Mouse (Mus musculus) cerebellum, postnatal 25 days (tissue): ENCODE measurements around the gene Gm5142.
A peak's percentile ranks its signal among the peaks of the same experiment; 100 is the strongest.

Experiments
- DNase-seq, 2 experiments: peaks; one replicate each; pipeline ENCODE4 v3.0.0; 2021; ENCODE audit warnings: mixed read lengths in 2 of 2

Gene Gm5142

GRCm38 (mm10) chr14:59178649-59179048 lies at the start of gene Gm5142:
TSS of gene Gm5142 (minus strand) at chr14:59178749.
- no peak for DNase-seq

- DNase-seq, result no peak
Observed at GRCm38 (mm10) chr14:59226240-59226639, 47.7 kb upstream of the Gm5142 start.

DNA sequence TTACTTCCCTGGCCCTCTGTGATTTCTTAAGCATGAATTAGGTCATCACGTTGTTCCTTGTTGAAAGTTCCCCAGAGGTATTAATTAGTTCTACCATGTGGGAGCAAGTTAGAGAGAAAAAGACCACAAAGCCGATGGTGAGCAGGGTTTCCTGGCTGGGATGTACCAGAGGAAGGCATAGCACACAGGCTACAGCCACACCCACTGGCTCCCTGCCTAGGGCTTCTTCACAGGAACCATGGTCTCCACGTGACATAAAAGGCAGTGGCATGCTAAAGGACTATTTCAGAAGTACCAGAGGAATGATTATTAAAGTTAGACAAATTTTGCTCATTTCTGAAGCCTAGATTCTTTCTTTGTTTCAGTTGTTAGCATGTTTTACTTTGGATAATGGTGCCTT lies 40.7 kb upstream of the Gm5142 start:
- no peak for DNase-seq

- DNase-seq, result peak in 1 of 2 experiments; percentile 42
Observed at GRCm38 (mm10) chr14:59209816-59210215, 31.3 kb upstream of the Gm5142 start.

- peak in 1 of 2 experiments; percentile 21 for DNase-seq
Observed at GRCm38 (mm10) chr14:59209003-59209402, 30.5 kb upstream of the Gm5142 start.

DNA sequence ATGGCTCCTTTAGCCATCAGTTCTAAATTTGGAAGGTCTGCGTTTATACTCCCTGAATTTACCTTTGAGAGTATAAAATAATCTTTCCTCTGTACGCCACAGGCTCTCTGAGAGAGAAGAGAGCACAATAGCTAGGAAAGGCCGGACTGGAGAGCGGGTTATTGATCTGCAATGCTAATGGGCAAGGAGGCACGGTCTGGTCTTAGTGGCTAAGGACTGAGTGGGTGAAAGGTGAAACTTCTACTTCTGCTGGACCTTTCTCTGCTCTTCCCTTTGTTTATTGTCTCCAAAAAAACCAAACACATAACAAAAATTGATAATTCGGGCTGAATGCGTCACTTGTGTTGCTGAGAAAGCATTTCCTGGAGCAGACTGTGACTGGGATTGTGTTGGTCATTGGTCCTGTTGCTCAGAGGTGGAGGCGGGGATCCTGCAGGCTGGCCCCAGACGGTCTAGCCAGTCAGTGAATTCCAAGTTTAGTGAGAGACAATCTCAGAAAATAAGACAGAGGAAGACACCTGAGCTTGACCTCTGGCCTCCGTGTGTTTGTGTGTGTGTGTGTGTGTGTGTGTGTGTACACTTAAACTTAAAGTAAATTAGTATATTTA lies 27.5 kb upstream of the Gm5142 start:
- DNase-seq, result no peak

GRCm38 (mm10) chr14:59205461-59205860 lies 26.9 kb upstream of the Gm5142 start:
- no peak for DNase-seq

DNA sequence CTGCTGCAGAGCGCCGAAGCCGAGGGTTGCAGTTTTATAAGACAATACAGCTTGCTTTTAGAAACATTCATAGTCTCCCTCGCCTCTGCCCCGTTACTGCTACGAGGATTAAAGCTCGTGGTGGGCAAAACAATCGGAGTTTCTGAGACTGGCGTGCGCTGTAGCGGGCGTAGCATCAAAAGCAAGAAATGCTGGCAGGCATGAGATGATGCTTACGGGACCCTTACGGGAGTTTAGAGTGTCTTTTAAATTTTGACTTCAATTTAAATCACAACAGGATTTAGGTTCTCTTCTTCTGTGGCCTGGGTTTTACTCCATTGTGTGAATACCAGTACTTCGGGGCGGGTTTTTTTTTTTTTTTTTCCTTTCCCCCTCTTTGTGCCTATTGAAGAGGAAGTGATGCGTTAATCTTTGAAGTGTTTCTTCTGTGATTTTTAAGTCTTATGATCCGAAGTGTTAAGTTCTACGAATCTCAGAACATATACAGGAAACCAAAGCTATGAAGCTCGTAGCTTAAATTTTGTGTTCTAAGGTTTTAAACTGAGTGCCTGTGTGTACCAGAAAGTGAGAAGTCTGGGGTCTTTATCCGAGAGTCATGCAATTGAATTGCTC lies 23.2 kb upstream of the Gm5142 start:
- DNase-seq, result no peak

DNA sequence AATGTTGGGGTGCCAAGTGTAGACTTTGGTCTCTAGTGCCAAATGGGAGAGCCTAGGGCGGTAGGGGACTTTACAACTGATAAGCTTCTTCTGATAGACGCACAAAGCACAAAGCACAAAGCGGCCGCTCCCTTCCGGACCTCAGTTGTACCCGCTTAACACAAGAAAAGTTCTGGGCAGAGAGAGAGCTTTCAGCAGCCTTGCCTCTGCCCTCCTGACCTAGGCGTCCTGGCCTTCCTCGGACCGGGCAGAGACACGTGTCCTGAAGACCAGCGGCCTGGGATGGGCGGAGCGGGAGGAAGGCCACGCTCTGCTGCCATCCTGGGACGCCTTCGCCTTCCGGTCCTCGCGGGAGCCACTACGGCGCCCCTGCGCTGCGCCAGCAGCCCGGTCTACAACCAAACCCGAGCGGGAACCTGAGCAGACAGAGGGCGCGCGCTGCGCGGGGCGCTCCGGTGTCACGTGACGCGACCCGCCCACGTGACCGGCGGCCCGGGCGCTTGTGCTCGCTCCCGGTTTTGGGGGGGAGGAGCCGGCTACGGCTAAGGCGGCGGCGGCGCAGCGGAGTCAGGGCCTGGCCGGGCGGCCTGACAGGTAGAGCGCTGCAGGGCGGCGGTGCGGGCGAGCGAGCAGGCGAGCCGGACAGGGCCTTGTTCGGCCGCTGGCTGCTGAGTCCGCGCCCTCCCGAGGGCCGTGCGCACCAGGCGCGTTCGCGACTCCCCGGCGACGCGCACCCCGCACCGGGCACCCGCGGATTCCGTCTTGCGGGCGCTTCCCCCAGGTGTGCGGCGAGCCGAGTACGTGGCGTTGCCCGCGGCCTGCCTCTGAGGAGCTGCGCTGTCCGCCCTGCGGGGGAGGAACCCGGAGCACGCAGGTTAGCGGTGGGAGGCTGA lies 22.4 kb upstream of the Gm5142 start, which contains the start of gene Rcbtb1:
Rcbtb1 (plus strand) TSS at position 499 of the 893 bp plus-strand sequence.
- peak; percentile 96 for DNase-seq

GRCm38 (mm10) chr14:59186121-59186520 lies 7.6 kb upstream of the Gm5142 start:
- no peak for DNase-seq

DNA sequence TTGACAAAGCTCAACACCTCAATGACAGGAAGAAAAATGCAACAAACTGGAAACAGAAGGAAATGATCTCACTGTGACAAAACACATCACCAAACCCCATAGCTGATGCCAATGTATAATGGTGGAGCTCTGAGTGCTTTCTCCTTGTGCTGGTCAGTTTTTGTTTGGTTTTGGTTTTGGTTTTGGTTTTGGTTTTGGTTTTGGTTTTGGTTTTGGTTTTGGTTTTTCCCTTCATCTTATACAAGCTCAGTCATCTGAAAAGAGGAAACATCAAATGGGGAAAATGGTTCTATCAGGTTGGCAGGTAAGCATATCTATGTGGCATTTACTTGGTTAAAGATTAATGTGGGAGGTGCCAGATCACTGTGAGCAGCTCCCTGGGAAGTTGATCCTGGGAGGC lies 7.0 kb upstream of the Gm5142 start:
- DNase-seq, result no peak

DNA sequence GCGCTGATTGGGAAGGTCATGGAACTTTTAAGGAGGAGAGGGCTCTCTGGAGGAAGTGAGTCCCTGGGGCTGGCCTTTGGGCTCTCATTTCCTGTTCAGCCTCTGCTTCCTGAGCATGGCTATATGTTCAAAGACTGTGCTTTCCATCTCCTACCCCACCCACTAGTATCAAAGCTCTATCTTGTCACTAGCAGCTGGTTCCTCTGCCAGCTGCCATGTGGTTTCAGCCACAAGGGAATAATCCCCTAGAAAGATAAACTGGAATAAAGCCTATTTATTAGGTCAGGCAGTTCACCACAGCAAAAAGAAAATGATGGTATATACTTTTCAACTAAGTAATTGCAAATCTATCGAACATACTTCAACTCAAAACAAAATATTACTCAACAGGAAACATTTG lies 4.2 kb upstream of the Gm5142 start:
- no peak for DNase-seq

- DNase-seq, result no peak
Observed at GRCm38 (mm10) chr14:59157016-59157698, 21.4 kb downstream of the Gm5142 start.

- peak in 1 of 2 experiments; percentile 4 for DNase-seq
Observed at GRCm38 (mm10) chr14:59155589-59155988, 23.0 kb downstream of the Gm5142 start.

- no peak for DNase-seq
Observed at GRCm38 (mm10) chr14:59142793-59143192, 35.8 kb downstream of the Gm5142 start, which contains the start of gene 1700129C05Rik. TSS of gene 1700129C05Rik (minus strand) at chr14:59142893.

DNA sequence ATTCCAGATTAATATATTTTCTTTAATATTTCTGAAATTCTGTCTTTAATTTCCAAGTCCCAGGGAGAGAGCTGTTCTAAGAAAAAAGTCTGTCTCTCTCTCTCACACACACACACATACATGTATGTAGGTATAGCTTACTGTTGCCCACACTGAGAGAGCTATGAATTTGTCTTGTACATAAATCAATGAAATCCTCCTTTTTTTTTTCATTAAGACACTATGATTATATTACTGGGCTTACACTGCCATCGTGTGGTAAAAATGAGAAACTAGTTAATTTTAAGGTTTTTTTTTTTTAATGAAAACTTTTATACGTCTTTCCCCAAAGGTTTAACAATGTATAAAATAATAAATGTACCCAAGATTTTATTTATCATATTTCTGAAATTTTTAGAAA lies 64.3 kb downstream of the Gm5142 start:
- no peak for DNase-seq
